Mouse (Mus musculus) gastrocnemius, adult 8-10 months (tissue): Measurements from ENCODE around the gene Atn1. TPM values are rescaled to one million over a fixed set of nuclear protein-coding genes. Genes with fewer than 3 reads are reported as not detected.

Experiments
- DNase-seq, 2 experiments: peaks; one replicate each; pipeline ENCODE4 v3.0.0; 2022; ENCODE audit warnings: low spot score in 2 of 2
- total RNA-seq, 4 experiments: library from RNA; stranded (reverse); gene quantifications; 2 replicates each; pipeline ENCODE4 v1.2.4; 2022

Atn1 gene
- total RNA-seq, 4 experiments from 2014 or later, result 41.9 to 59.4 (median 49.2) TPM

GRCm38 (mm10) chr6:124740888-124741761 is 15.2 kb downstream of the Atn1 start, which contains the start of gene Grcc10:
Gene Grcc10 (minus strand): TSS chr6:124741374.
- DNase-seq, result peak; percentile 77 to 81

GRCm38 (mm10) chr6:124740211-124740887 is 16.0 kb downstream of the Atn1 start:
- no peak for DNase-seq

- DNase-seq, result no peak
Observed at GRCm38 (mm10) chr6:124739231-124739796, 17.0 kb downstream of the Atn1 start.

GRCm38 (mm10) chr6:124738511-124739023 is 17.8 kb downstream of the Atn1 start, which contains the start of gene Ptpn6:
Gene Ptpn6 (minus strand): TSS chr6:124738714.
- DNase-seq, result no peak

GRCm38 (mm10) chr6:124737040-124737439 is 19.3 kb downstream of the Atn1 start:
- DNase-seq, result no peak

- no peak for DNase-seq
Observed at GRCm38 (mm10) chr6:124734417-124734816, 21.9 kb downstream of the Atn1 start.

GRCm38 (mm10) chr6:124732476-124733370 is 23.6 kb downstream of the Atn1 start:
- DNase-seq, result no peak

- no peak for DNase-seq
Observed at GRCm38 (mm10) chr6:124731038-124731437, 25.3 kb downstream of the Atn1 start.

GRCm38 (mm10) chr6:124729850-124730705 is 26.2 kb downstream of the Atn1 start:
- DNase-seq, result no peak

GRCm38 (mm10) chr6:124728621-124729020 is 27.7 kb downstream of the Atn1 start:
- no peak for DNase-seq

GRCm38 (mm10) chr6:124724472-124724871 is 31.9 kb downstream of the Atn1 start:
- no peak for DNase-seq

GRCm38 (mm10) chr6:124723541-124723940 is 32.8 kb downstream of the Atn1 start:
- no peak for DNase-seq

- DNase-seq, result no peak
Observed at GRCm38 (mm10) chr6:124722876-124723473, 33.3 kb downstream of the Atn1 start.

- DNase-seq, result no peak
Observed at GRCm38 (mm10) chr6:124720904-124721303, 35.4 kb downstream of the Atn1 start.

GRCm38 (mm10) chr6:124719354-124719978 is 36.9 kb downstream of the Atn1 start:
- no peak for DNase-seq

- DNase-seq, result no peak
Observed at GRCm38 (mm10) chr6:124718703-124719102, 37.6 kb downstream of the Atn1 start.

GRCm38 (mm10) chr6:124717968-124718367 is 38.4 kb downstream of the Atn1 start:
- no peak for DNase-seq

- no peak for DNase-seq
Observed at GRCm38 (mm10) chr6:124716864-124717490, 39.3 kb downstream of the Atn1 start.
